Mouse (Mus musculus) ES-E14 (cell line): Measurements from ENCODE around the gene Dusp21. TPM values are rescaled to one million over a fixed set of nuclear protein-coding genes. Genes with fewer than 3 reads are reported as not detected.

Experiments used
- DNase-seq: peaks from one replicate; pipeline ENCODE4 v3.0.0-alpha.2; 2013; ENCODE audit warnings: low read depth, low spot score
- H3K27ac ChIP-seq: 2 replicates; pipeline ENCODE4 v1.5.1; 2012; ENCODE audit warnings: low read depth, mild to moderate bottlenecking, low read length, moderate library complexity, mixed read lengths; ENCODE audit not compliant: poor library complexity, insufficient read depth, severe bottlenecking
- H3K36me3 ChIP-seq: 2 replicates; pipeline ENCODE4 v1.6.1; 2012; ENCODE audit warnings: mild to moderate bottlenecking, low read length, moderate library complexity, mixed read lengths; ENCODE audit not compliant: control insufficient read depth, poor library complexity, insufficient read depth, severe bottlenecking
- H3K4me1 ChIP-seq, 2 experiments: fragments of 150-350 bp in 1 of 2; sonication (generic) in 1 of 2; 2 replicates each; pipeline ENCODE4 v1.6.1; 2012; ENCODE audit warnings: low read length in 2 of 2, mild to moderate bottlenecking in 1 of 2, mixed read lengths in 1 of 2; ENCODE audit not compliant: control insufficient read depth in 2 of 2, insufficient read depth in 2 of 2, poor library complexity in 1 of 2
- H3K4me3 ChIP-seq, 2 experiments: fragments of 150-350 bp in 1 of 2; sonication (generic) in 1 of 2; 2 replicates each; pipeline ENCODE4 v1.5.1; 2012; ENCODE audit warnings: low read length in 2 of 2, low read depth in 1 of 2, mild to moderate bottlenecking in 1 of 2, mixed read lengths in 1 of 2; ENCODE audit not compliant: insufficient read depth in 1 of 2, poor library complexity in 1 of 2, severe bottlenecking in 1 of 2
- H3K9ac ChIP-seq: 2 replicates; pipeline ENCODE4 v1.6.1; 2012; ENCODE audit warnings: low read depth, mild to moderate bottlenecking, low read length, mixed read lengths; ENCODE audit not compliant: poor library complexity, insufficient read depth, severe bottlenecking
- H3K9me3 ChIP-seq: fragments of 150-350 bp; sonication (generic); 2 replicates; pipeline ENCODE4 v1.6.1; 2012; ENCODE audit warnings: low read depth, mild to moderate bottlenecking, low read length; ENCODE audit not compliant: control insufficient read depth, insufficient read depth
- CHD2 ChIP-seq: IDR thresholded peaks from 2 replicates; pipeline ENCODE4 v1.6.1; 2014; ENCODE audit warnings: mild to moderate bottlenecking, low read depth, low read length, inconsistent platforms
- HCFC1 ChIP-seq: IDR thresholded peaks from 2 replicates; pipeline ENCODE4 v1.6.1; 2012; ENCODE audit warnings: low read length, inconsistent platforms, borderline replicate concordance; ENCODE audit not compliant: insufficient read depth
- MAFK ChIP-seq: IDR thresholded peaks from 2 replicates; pipeline ENCODE4 v1.6.1; 2014; ENCODE audit warnings: mild to moderate bottlenecking, low read depth, low read length, inconsistent platforms; ENCODE audit not compliant: insufficient read depth
- ZC3H11A ChIP-seq: IDR thresholded peaks from 2 replicates; pipeline ENCODE4 v1.6.1; 2012; ENCODE audit warnings: low read depth, mild to moderate bottlenecking, inconsistent platforms, low read length, borderline replicate concordance
- ZNF384 ChIP-seq: IDR thresholded peaks from 2 replicates; pipeline ENCODE4 v1.6.1; 2012; ENCODE audit warnings: low read depth, low read length, inconsistent platforms
- in situ Hi-C, 2 experiments: fragments of 600-800 bp; cut with MboI; formaldehyde crosslinking; loops; one replicate each; pipeline ENCODE4 v1.15.1; 2025; ENCODE audit warnings: low sequenced_read_pairs in 2 of 2, inconsistent platforms in 1 of 2; ENCODE audit not compliant: unreplicated experiment in 2 of 2
- total RNA-seq: library from RNA; depleted of rRNA; stranded (reverse); fragments of 300-350 nt; gene quantifications from 2 replicates; pipeline ENCODE4 v1.2.3, GENCODE M21; 2012

Dusp21 gene
- total RNA-seq, 1 experiment, result not detected

DNA sequence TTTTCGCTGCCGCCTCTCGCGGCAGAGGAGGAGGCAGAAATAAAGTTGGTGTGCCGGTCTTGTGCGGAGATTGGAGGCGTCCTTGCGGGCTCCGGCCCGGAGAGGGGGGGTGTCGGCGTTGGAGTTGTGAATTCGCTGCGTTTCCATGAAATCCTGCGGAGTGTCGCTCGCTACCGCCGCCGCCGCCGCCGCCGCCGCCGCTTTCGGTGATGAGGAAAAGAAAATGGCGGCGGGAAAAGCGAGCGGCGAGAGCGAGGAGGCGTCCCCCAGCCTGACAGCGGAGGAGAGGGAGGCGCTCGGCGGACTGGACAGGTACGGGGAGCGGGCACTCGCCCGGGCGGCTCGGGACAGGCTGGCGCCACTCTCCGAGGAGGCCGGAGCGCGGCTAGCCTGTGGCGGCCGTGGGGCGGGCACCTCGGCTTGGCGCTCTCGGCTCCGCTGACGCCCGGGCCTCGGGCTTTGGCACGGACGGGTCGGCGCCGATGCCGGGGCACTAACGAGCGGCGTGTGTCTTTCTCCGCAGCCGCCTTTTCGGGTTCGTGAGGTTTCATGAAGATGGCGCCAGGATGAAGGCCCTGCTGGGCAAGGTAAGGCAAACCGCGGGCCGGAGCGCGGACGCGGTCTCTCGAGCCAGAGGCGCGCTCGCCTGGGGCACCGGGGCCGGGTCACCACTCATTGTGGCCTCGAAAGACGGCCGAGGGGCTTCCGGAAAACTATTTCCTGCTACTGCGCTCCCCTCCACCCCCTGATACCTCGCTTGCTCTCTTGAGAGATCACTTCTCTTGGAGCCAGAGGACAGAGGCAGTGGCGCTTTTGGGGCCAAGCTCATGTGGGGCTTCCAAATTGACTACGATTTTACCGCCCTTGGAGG, 17.4 kb downstream of the Dusp21 start:
- in situ Hi-C loops, result no loop called here
- peak overlapping the region; percentile 97 for H3K9ac ChIP-seq
- no peak for DNase-seq

GRCm38 (mm10) chrX:18163917-18164624, 18.4 kb downstream of the Dusp21 start:
- in situ Hi-C loops, result no loop called here
- Histone ChIP-seq H3K36me3 (no peaks in the 10 kb centered on the region), H3K4me3 (peak overlapping the region; percentile 93 to 96), H3K9me3 (no peaks in the 10 kb centered on the region), H3K4me1 (no peaks in the 10 kb centered on the region), H3K27ac (peak overlapping the region; percentile 97; the same call in 1 of the 2 replicates), H3K9ac (peak overlapping the region; percentile 97)
- peak; percentile 34 for DNase-seq
- TF ChIP-seq ZC3H11A, result no peak
- no peak for TF ChIP-seq HCFC1
- no peak for TF ChIP-seq MAFK
- no peak for TF ChIP-seq CHD2
- no peak for TF ChIP-seq ZNF384

More for the DNA sequence above, 17.4 kb downstream of the Dusp21 start:
- Histone ChIP-seq H3K4me3 (peak overlapping the region; percentile 93 to 96), H3K9me3 (no peaks in the 10 kb centered on the region), H3K4me1 (no peaks in the 10 kb centered on the region), H3K36me3 (no peaks in the 10 kb centered on the region), H3K27ac (peak overlapping the region; percentile 97)
- TF ChIP-seq ZNF384 (no peak), MAFK (no peak), HCFC1 (no peak), CHD2 (no peak), ZC3H11A (no peak)

GRCm38 (mm10) chrX:18165121-18165520, 19.5 kb downstream of the Dusp21 start:
- no peak overlapping the region for H3K27ac ChIP-seq
- H3K36me3 ChIP-seq, result no peaks in the 10 kb centered on the region
- no peak for DNase-seq
- TF ChIP-seq ZNF384 (no peak), MAFK (no peak), ZC3H11A (no peak), CHD2 (no peak), HCFC1 (no peak)
- in situ Hi-C loops, result no loop called here
- H3K4me1 ChIP-seq, result no peaks in the 10 kb centered on the region
- H3K4me3 ChIP-seq, result peak overlapping the region in 1 of 2 experiments; percentile 93; a peak in 2 of 4 replicates
- H3K9ac ChIP-seq, result no peak overlapping the region
- no peaks in the 10 kb centered on the region for H3K9me3 ChIP-seq

DNA sequence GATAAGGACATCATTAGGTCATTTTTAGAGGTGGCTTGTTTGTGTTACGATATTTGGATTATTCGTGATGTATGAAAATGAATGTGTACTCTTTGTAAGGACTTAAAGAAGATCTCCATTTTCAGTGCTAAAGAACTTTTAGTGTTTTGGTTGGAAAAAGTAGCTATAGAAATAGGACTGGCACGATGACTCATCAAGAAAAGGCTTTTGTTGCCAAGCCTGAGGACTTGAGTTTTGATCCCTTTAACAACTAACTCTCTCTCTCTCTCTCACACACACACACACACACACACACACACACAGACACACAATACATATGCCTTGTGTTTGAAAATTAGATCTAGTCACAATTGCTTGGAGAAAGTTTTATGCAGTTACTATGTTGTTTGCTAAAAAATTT, 21.3 kb downstream of the Dusp21 start:
- Histone ChIP-seq H3K27ac (no peak overlapping the region), H3K9ac (no peak overlapping the region), H3K4me1 (no peaks in the 10 kb centered on the region), H3K4me3 (no peak overlapping the region), H3K36me3 (no peaks in the 10 kb centered on the region), H3K9me3 (no peaks in the 10 kb centered on the region)
- in situ Hi-C loops, result no loop called here
- TF ChIP-seq HCFC1 (no peak), CHD2 (no peak), ZC3H11A (no peak), ZNF384 (no peak), MAFK (no peak)
- DNase-seq, result no peak
